Mouse (Mus musculus): Measurements from ENCODE around the gene Gm17581.
"Not testable (repeated sequence)": the region's sequence is repeated elsewhere in the genome, so short reads cannot be mapped to it uniquely, and the experiment has no call there.

Gene Gm17581

DNA sequence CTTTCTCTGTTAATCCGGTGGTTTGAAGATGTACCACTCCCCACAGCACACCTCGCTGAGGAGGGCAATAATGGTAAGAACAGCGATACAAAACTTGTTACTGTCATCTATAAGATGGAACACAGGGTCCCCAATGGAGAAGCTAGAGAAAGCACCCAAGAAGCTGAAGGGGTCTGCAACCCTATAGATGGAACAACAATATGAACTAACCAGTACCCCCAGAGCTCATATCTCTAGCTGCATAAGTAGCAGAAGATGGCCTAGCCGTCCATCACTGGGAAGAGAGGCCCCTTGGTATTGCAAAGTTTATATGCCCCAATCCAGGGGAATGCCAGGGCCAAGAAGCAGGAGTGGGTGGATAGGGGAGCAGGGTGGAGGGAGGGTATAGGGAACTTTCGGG, at the start of gene Gm17581:
Gene Gm17581 (minus strand): TSS at position 101 of the 400 bp plus-strand sequence.
- in situ Hi-C loops (cut with MboI; ENCODE audit: low sequenced_read_pairs): not testable (repeated sequence)

- in situ Hi-C loops (cut with MboI; ENCODE audit: low sequenced_read_pairs): no loop called here
These were observed 48.9 kb upstream of the Gm17581 start for GRCm38 (mm10) chr2:155784534-155784933.

GRCm38 (mm10) chr2:155779506-155779905, 43.8 kb upstream of the Gm17581 start:
- in situ Hi-C loops (cut with MboI; ENCODE audit: low sequenced_read_pairs): no loop called here

DNA sequence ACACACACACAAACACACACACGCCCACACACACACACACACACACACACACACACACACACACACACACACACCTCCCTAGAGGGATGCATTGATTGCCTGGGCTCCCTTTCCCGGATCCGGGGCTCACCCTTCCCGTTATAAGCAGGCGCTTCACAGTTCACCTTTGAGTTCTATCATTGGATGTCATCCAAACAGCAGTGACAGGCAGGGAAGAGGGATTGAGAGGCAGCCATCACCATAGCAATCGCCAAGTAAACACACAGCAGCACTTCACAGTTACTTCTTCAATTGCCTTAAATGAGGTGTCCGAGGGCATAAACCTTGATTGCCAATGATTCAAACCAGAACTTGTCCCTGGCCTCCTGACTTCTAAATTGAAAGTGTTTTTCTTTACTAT, 43.4 kb upstream of the Gm17581 start:
- in situ Hi-C loops (cut with MboI; ENCODE audit: low sequenced_read_pairs): no loop called here

- in situ Hi-C loops (cut with MboI; ENCODE audit: low sequenced_read_pairs): no loop called here
These were observed 42.3 kb upstream of the Gm17581 start for GRCm38 (mm10) chr2:155778004-155778403.

DNA sequence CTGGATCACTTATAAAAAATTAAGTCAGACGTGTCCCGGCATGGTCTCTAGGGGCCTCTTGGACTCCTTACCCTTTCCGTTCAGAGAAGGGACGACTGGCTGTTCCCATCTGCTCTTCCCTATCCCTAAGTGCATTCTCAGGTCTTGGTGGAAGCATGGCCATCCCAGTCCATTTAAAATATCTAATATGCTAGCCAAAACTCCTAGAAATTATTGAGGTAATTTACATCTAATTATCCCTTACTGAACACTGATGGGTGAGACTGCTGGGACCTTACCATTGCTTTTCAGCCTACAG, 42.0 kb upstream of the Gm17581 start:
- in situ Hi-C loops (cut with MboI; ENCODE audit: low sequenced_read_pairs): no loop called here

- in situ Hi-C loops (cut with MboI; ENCODE audit: low sequenced_read_pairs): no loop called here
These were observed 41.4 kb upstream of the Gm17581 start for GRCm38 (mm10) chr2:155776824-155777687.

DNA sequence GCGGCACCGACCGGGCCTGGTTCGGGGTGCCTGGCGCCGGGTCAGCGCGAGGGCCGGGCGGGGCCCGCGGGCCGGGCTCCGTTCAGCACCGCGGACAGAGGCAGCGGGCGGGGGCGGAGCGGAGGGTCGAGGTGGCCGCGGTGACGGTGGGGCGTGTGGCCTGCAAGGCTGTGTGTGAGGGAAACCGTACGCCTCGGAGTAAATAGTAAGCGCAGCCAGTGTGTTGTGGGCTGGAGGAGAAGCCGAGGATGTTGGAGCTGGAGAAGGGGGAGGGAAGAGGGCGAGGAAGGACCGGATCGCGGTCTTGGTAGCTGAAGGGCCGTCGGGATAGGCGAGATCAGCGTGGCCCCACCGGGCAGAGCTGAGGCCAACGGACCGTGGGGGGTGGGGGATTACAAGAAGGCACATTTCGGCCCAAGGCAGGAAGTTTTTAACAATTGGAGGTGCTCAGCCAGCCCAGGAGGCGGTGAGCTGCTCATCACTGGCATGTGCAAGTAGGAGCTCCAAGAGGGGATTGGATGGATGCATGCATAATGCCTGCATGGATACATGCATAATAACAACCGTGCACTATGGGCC, 40.1 kb upstream of the Gm17581 start:
- in situ Hi-C loops (cut with MboI; ENCODE audit: low sequenced_read_pairs): no loop called here

DNA sequence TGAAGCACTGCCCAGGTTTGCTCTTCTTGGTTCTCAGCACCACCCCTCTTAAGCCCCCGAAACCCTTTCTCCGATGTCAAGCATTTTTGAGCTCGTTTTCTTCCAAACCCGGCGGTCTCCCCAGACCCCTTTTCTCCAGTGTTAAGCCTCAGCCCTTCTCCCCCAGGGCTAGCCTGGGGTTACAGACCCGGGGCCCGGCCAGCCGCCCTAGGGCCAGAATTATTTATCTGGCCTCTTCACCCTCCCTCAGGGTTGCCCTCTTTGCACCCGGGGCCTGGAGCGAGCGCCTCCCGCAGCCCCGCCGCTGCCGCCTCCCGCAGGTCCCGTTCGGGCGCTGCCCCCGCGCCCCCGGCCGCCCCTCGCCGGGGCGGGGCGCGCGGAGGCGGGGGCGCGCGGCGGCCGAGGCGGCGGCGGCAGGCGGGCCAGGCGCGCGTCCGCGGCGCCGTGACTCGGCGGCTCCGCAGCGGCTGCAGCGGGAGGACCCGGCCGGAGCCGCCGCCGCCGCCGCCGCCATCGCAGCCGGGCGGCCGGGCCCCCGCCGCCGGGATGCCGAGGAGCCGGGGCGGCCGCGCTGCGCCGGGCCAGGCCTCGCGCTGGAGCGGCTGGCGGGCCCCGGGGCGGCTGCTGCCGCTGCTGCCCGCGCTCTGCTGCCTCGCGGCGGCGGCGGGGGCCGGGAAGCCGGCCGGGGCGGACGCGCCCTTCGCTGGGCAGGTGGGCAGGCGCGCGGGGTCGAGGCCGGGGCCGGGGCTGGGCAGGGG, 39.4 kb upstream of the Gm17581 start, which contains the start of gene Mmp24:
Gene Mmp24 (plus strand): TSS at position 416 of the 758 bp plus-strand sequence.
- in situ Hi-C loops (cut with MboI; ENCODE audit: low sequenced_read_pairs): no loop called here

DNA sequence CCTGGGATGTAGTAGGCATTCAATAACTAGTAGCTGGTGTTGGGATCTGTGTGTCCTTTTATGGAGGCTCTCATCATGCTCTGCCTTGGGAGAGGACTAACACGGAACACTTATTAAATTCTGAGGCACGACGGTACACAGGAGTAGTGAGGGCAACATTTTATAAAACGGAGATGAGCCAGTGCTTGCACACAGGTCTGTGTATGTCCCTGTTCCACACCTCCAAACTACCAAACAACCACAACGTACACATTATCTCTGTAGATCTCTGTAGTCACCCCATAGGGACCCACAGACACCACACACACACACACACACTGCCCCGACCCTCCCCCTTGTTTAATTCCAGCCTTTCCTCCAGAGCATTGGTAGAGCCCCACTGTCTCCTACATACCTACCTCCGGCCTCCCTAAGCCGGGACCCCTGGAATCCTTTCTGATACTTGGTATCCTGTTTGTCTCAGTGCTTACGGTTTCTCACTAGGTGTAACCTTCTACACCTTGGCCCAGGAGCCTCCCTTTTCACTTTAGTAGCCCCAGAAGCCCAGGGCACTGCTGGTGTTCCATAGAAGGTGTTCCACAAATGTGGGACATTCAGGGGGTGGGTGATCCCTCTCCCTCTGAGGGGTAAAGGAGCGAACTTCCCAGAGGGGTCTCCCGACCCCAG, 38.7 kb upstream of the Gm17581 start:
- in situ Hi-C loops (cut with MboI; ENCODE audit: low sequenced_read_pairs): no loop called here

GRCm38 (mm10) chr2:155773664-155774063, 38.0 kb upstream of the Gm17581 start:
- in situ Hi-C loops (cut with MboI; ENCODE audit: low sequenced_read_pairs): no loop called here

GRCm38 (mm10) chr2:155764679-155765418, 29.2 kb upstream of the Gm17581 start:
- in situ Hi-C loops (cut with MboI; ENCODE audit: low sequenced_read_pairs): loop anchor here (10.0 kb wide), 1 partner anchor 250 kb away; the partner anchor contains the start of genes Acss2 and Ggt7

- in situ Hi-C loops (cut with MboI; ENCODE audit: low sequenced_read_pairs): loop anchor here (5.0 kb wide), 1 partner anchor 80 kb away; no protein-coding TSS in a partner anchor
These were observed 21.3 kb upstream of the Gm17581 start for GRCm38 (mm10) chr2:155756855-155757566.

GRCm38 (mm10) chr2:155755746-155756145, 20.1 kb upstream of the Gm17581 start:
- in situ Hi-C loops (cut with MboI; ENCODE audit: low sequenced_read_pairs): loop anchor here (5.0 kb wide), 1 partner anchor 78 kb away; no protein-coding TSS in a partner anchor

GRCm38 (mm10) chr2:155751014-155751786, 15.5 kb upstream of the Gm17581 start, which contains the start of gene Procr:
Gene Procr (plus strand): TSS chr2:155751117.
- in situ Hi-C loops (cut with MboI; ENCODE audit: low sequenced_read_pairs): no loop called here

GRCm38 (mm10) chr2:155749394-155749793, 13.7 kb upstream of the Gm17581 start:
- in situ Hi-C loops (cut with MboI; ENCODE audit: low sequenced_read_pairs): no loop called here

- in situ Hi-C loops (cut with MboI; ENCODE audit: low sequenced_read_pairs): no loop called here
These were observed 9.8 kb upstream of the Gm17581 start for GRCm38 (mm10) chr2:155745487-155745886.

GRCm38 (mm10) chr2:155743351-155743750, 7.7 kb upstream of the Gm17581 start:
- in situ Hi-C loops (cut with MboI; ENCODE audit: low sequenced_read_pairs): no loop called here

DNA sequence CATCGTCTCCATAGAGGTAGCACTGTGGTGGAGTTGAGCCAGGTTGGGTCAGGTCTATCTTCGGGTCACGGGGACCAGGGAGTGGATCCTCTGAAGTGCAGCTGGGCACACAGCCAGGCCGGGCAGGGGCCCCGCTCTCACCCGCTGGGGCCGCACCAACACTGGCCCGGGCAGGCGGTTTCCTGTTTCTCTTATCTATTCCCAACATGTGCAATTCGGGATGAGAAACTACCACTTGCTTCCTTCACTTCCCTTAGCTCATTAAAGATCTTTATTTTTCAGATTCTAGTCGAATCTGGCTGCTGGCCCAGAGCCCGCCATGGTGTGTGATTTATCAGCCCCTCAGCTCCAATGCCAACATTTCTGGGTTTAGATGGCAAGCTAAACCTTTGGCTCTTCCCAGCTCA, 7.3 kb upstream of the Gm17581 start:
- in situ Hi-C loops (cut with MboI; ENCODE audit: low sequenced_read_pairs): no loop called here
